Mouse (Mus musculus) spleen, postnatal 10 days (tissue): ENCODE measurements at regions not wholly inside any gene's neighbourhood (a gene's known extent, or its start where the extent isn't known, plus 50 kb on each side); places are given as distances from the start of the nearest gene placed in this dataset.

ENCODE experiments used
- DNase-seq, 2 experiments: peaks; one replicate each; pipeline ENCODE4 v3.0.0; 2021 to 2022; ENCODE audit warnings: low spot score in 2 of 2

- no peak for DNase-seq
Measured at GRCm38 (mm10) chr3:38697349-38697748, 189.4 kb upstream of the Fat4 start.

GRCm38 (mm10) chr3:38695836-38696235, 190.9 kb upstream of the Fat4 start:
- DNase-seq = no peak

DNA sequence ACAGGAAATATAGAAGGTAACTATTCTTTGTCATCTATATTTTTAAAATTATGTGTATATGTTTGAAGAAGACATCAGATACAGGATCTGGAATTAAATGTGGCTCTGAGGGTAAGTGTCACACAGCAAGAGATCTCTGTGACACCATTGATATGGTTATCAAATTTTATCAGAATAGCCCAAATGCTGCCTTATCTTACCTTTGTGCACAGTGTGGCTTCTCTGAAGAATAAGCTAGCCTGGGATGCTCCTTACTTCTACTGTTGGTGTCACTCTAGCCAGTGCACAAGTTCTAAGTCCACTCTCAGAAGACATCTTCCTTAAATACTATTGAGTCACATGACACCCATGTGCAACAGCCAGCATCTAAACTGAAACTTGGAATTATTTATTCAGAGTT, 194.0 kb upstream of the Fat4 start:
- no peak for DNase-seq

- no peak for DNase-seq
Measured at GRCm38 (mm10) chr3:38684247-38684991, 199.8 kb upstream of the Ankrd50 start.

DNA sequence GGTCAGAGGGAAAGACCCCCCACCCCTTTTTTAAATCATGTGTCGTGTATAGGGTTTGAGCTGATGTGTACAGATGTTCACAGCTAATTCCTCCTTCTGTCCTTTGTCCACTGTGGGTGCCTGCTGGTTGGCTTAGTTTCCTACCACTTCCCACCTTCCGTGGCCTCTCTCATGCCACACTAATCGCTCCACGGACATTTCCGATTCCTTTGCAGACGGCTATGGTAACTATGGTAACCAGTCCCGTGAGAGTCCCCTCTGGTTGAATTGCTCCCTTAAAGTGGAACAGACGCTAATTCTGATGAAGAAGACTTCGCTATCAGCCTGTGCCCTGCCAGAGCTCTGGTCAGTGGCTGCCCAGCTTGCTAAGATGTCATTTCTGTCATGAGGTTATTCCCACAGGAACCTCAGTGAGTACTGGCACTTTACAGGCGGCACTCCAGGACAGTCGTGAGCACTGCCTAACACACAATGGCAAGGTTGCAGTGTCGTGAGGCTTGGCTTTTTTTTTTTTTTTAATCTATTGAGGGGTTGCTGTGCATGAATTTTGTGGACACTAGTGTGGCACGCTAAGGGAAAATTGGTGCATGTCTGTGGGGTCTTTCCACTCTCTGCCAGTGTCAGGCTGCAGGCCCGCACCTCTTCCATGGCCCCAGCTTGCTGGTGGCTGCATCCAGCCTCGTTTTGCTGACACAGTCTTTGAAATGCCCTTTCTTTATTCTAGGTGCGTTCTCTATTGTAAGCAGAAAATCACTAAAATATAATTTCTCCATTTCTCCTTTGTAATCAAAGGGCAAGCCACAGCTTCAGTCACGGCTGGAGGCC, 179.2 kb upstream of the Ankrd50 start:
- DNase-seq = no peak

GRCm38 (mm10) chr3:38663023-38663422, 178.4 kb upstream of the Ankrd50 start:
- peak in 1 of 2 experiments; percentile 20 for DNase-seq

- DNase-seq = no peak
Measured at GRCm38 (mm10) chr3:38656790-38657189, 172.1 kb upstream of the Ankrd50 start.

DNA sequence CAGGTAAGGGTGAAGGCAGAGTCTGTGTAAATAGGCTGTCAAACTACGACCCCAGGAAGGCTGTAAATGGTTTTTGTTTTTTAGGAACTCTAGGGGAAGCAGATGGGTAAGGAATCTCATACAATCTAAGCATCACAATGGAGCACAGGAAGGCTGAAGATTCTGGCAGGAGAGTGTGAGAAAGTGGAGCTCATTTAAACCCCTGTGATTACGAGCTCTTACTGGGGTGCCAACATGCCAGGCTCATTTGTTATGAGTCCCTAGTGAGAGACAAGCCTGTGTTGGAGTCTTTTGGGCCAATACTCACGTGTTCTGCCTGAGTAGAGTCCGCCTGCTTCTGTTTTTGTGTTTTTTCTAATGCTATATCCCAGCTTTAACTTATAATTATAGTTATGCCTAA, 169.3 kb upstream of the Ankrd50 start:
- no peak for DNase-seq

GRCm38 (mm10) chr3:38652985-38653685, 168.5 kb upstream of the Ankrd50 start:
- DNase-seq = no peak

DNA sequence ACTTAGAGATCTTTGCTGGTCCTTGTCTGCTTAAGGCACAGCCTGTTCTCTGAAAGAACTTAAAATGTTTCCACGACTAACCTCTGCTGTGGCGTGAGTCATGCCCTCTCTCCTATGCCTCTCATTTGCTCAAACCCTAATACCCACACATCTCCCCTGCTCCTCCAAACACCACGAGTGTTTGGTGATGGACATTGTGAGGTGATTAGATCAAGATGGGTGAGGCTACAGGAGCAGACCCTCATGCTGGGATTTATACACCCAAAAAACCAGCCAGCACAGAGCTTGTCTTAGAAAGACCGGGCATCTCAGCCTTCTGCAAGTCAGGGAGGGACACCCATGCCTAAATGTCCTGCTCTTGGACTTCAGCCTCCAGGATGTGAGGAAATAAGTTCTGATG, 165.5 kb upstream of the Ankrd50 start:
- DNase-seq = no peak

GRCm38 (mm10) chr3:38648633-38649032, 164.0 kb upstream of the Ankrd50 start:
- no peak for DNase-seq

- no peak for DNase-seq
Measured at GRCm38 (mm10) chr3:38647737-38648330, 163.2 kb upstream of the Ankrd50 start.

- DNase-seq = no peak
Measured at GRCm38 (mm10) chr3:38641733-38642132, 157.1 kb upstream of the Ankrd50 start.

- no peak for DNase-seq
Measured at GRCm38 (mm10) chr3:38636806-38637205, 152.2 kb upstream of the Ankrd50 start.

DNA sequence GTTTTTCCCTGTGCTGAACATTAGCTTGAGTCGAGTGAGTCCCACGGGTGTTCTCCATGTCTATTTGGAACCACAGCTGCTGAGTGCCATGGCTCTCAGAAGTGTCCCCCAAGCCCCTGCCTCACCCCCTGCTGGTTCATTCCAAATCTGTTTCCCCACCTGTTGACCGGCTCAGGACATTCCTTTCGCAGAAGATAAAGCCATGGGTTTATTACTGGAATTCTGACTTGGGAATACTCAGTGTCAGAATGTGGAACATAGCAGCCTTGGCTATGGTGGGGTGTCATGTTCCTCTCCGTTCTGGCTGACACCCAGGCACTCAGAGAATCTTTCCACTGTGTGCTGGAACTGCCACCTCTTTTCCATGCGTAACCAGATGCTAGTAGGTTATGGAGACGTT, 148.7 kb upstream of the Ankrd50 start:
- DNase-seq = no peak

- DNase-seq = no peak
Measured at GRCm38 (mm10) chr3:38625575-38626184, 141.0 kb upstream of the Ankrd50 start.

- DNase-seq = no peak
Measured at GRCm38 (mm10) chr3:38617989-38618388, 133.3 kb upstream of the Ankrd50 start.

GRCm38 (mm10) chr3:38617217-38617616, 132.6 kb upstream of the Ankrd50 start:
- DNase-seq = no peak

DNA sequence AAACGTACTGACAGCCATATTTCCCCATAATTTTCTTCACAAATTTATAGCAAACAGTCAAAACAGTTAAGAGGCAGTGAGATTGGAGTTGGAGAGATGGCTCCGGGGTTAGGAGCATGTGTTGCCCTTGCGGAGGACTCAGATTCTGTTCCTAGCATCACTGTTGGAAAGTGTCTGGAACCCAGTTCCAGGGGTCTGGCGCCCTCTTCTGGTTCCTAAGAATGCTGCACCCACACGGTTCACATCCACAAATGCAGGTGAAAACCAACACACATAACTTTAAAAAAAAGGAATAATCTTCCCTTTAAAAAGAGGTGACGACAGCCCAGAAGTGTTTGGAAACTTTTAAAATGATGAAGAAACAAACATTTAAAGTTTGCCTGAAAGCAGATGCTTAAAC, 129.1 kb upstream of the Ankrd50 start:
- DNase-seq = no peak

DNA sequence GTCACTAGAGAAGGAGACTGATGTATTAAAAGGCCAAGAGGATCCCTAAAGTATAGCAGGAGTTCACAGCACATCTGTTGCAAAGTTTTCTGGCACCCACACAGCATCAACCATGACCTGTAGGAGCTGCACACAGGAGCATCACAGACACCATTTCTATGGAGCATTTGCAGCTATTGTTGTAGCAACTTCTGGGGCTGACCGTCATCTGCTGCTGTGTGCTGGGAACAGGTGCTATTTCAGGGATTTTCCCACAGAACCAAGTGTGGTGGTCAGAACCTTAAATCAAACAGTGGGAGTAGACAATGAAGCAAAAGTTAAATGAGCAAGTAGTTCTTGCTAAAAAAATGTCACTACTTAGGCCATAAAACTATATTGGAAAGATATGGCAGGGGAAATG, 106.9 kb upstream of the Ankrd50 start:
- DNase-seq = no peak

GRCm38 (mm10) chr3:38588966-38589365, 104.3 kb upstream of the Ankrd50 start:
- DNase-seq = no peak

GRCm38 (mm10) chr3:38585509-38585908, 100.9 kb upstream of the Ankrd50 start:
- DNase-seq = no peak
